Mouse (Mus musculus) heart, adult 2 months (tissue): Measurements from ENCODE around the gene Bche. TPM values are rescaled to one million over a fixed set of nuclear protein-coding genes. Genes with fewer than 3 reads are reported as not detected.

ENCODE experiments used
- DNase-seq, 2 experiments: peaks; one replicate each; pipeline ENCODE4 v3.0.0; 2021
- H3K27ac ChIP-seq: fragments of 200-600 bp; 2 replicates; pipeline ENCODE4 v1.8.1; 2022
- H3K27me3 ChIP-seq: fragments of 200-500 bp; 2 replicates; pipeline ENCODE4 v1.6.1; 2012; ENCODE audit warnings: mild to moderate bottlenecking, low read length, inconsistent platforms, mixed read lengths; ENCODE audit not compliant: control insufficient read depth, insufficient read depth
- H3K36me3 ChIP-seq: fragments of 200-500 bp; 2 replicates; pipeline ENCODE4 v1.6.1; 2012; ENCODE audit warnings: low read length, inconsistent platforms; ENCODE audit not compliant: control insufficient read depth, insufficient read depth
- H3K4me1 ChIP-seq: fragments of 200-500 bp; 2 replicates; pipeline ENCODE4 v1.6.1; 2011; ENCODE audit warnings: low read length; ENCODE audit not compliant: control insufficient read depth, insufficient read depth
- H3K4me3 ChIP-seq: fragments of 200-600 bp; 2 replicates; pipeline ENCODE4 v1.8.1; 2022
- H3K79me2 ChIP-seq: fragments of 200-500 bp; replicated peaks from 2 replicates; pipeline ENCODE4 v1.6.1; 2012; ENCODE audit warnings: mild to moderate bottlenecking, inconsistent platforms, low read length, moderate library complexity, mixed read lengths; ENCODE audit not compliant: control insufficient read depth, insufficient read depth
- H3K9ac ChIP-seq: fragments of 200-500 bp; 2 replicates; pipeline ENCODE4 v1.6.1; 2012; ENCODE audit warnings: low read depth, mild to moderate bottlenecking, control low read depth, inconsistent platforms, low read length, mixed read lengths
- CTCF ChIP-seq: fragments of 200-600 bp; IDR thresholded peaks from 2 replicates; pipeline ENCODE4 v1.8.1; 2022; ENCODE audit warnings: antibody characterized with exemption, mild to moderate bottlenecking, moderate library complexity
- EP300 ChIP-seq: fragments of 200-500 bp; IDR thresholded peaks from 2 replicates; pipeline ENCODE4 v1.6.1; 2011; ENCODE audit warnings: low read depth, low read length, control low read depth; ENCODE audit not compliant: insufficient read depth
- POLR2A ChIP-seq: fragments of 200-500 bp; IDR thresholded peaks from 2 replicates; pipeline ENCODE4 v1.6.1; 2011; ENCODE audit warnings: mild to moderate bottlenecking, low read depth, low read length, control low read depth; ENCODE audit not compliant: insufficient read depth
- WGBS: fragments of 180-500 bp; shearing (Covaris S2); methylation state at CpG from one replicate; pipeline ENCODE4 v1.1.7; 2018; 5-methylcytosine and 5-hydroxymethylcytosine counted together
- intact Hi-C: fragments of 180-260 bp; cut with DNase I; formaldehyde crosslinking; loops from one replicate; pipeline ENCODE4 v1.15.1; 2025
- long read RNA-seq: library from polyadenylated mRNA; stranded (forward); transcript quantifications from one replicate; pipeline ENCODE4 v2.0.0, GENCODE M21; 2021
- polyA plus RNA-seq: library from polyadenylated mRNA; depleted of rRNA; stranded (reverse); fragments of >200 nt; gene quantifications from 2 replicates; pipeline ENCODE4 v1.2.3, GENCODE M21; 2012; rRNA removed
- total RNA-seq, 2 experiments: library from RNA; stranded (reverse); gene quantifications; 2 replicates each; pipeline ENCODE4 v1.2.3; 2021

Gene Bche
- total RNA-seq (10 to 100 TPM; 11.9 to 14.1 TPM), polyA plus RNA-seq (4.0 and 6.7 TPM in 2 replicates)
- long read RNA-seq, full-length matches to known transcripts, result 6 of 7 reads
- long read RNA-seq, partial matches to known transcripts, result 0 of 7 reads
- long read RNA-seq, other reads (novel, unspliced or antisense), result 1 of 7 reads

DNA sequence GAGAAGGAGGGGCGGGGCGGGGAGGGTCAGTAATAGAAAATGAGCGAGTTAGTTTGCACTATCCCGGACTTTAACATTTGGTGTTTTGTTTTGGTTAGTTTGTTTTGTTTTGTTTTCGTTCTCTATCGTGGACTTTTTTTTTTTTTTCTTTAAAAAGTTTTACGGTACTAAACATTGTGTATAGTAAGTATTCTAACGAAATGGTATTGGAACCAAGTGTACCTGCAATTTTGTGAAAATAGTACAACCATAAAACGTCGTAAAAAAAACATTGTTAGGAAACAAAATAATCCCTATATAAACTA lies at the start of gene Bche:
TSS of gene Bche (minus strand) at position 6 of the 305 bp plus-strand sequence.
- H3K27me3 ChIP-seq, result no peaks in the 10 kb centered on the region
- TF ChIP-seq POLR2A, result no peak
- TF ChIP-seq CTCF, result no peak
- no peak for TF ChIP-seq EP300
- H3K9ac ChIP-seq, result peak within 1 kb of the TSS; percentile 57
- H3K4me1 ChIP-seq, result no peaks in the 10 kb centered on the region
- DNase-seq, result no peak
- peak within 1 kb of the TSS; percentile 69 for H3K27ac ChIP-seq
- no peaks in the 10 kb centered on the region for H3K79me2 ChIP-seq
- 8% methylated on average over 10 of the region's 10 CpGs for WGBS
- H3K4me3 ChIP-seq, result peak within 1 kb of the TSS; percentile 55
- intact Hi-C loops, result no loop called here
- H3K36me3 ChIP-seq, result no peaks in the 10 kb centered on the region

DNA sequence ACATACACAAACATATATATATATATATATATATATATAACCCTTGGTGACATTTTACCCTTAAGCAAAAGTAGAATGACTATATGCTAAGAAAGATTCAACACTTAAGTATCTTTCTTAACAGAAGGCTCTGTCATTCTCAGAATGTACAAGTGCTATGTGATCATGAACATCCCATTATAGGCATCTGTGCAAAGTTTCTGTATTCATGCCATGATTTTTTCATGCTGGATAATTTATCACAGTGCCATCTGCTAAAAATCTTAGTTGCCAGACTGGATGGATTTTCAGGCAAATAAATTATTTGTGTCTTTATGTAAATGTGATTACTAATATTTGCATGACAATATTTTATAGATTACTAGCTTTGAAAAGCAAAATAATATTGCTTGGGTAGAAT lies 33.8 kb upstream of the Bche start:
- H3K9ac ChIP-seq, result no peak overlapping the region
- TF ChIP-seq CTCF (no peak), EP300 (no peak)

DNA sequence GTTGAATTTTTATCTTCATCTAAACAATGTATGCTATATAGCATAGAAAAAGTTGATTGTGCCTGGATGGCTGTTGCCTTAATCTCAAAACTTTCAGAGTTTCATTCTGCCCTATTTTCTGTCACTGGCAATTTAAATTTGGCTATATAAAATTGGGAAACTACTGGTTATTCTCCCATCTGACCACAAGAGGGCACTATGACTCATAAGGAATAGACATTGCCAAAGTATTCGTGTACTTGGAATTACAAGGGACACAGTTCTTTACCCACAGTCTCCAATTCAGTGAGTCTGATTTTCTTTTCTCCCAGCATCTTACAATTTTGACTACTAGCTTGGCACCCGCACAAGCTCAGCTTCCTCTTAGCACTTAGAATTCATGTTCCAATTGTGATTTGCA lies 23.5 kb upstream of the Bche start:
- 36% methylated on average over 2 of the region's 2 CpGs for WGBS
- Histone ChIP-seq H3K36me3 (no peaks in the 10 kb centered on the region), H3K27me3 (no peaks in the 10 kb centered on the region), H3K79me2 (no peaks in the 10 kb centered on the region), H3K4me3 (no peak overlapping the region), H3K9ac (no peak overlapping the region), H3K27ac (no peak overlapping the region), H3K4me1 (no peaks in the 10 kb centered on the region)
- TF ChIP-seq CTCF, result peak; percentile 74
- no peak for TF ChIP-seq POLR2A
- no peak for TF ChIP-seq EP300
- intact Hi-C loops, result no loop called here
- no peak for DNase-seq

More for the DNA sequence above, 33.8 kb upstream of the Bche start:
- DNase-seq, result no peak
- H3K27me3 ChIP-seq, result no peaks in the 10 kb centered on the region
- H3K27ac ChIP-seq, result no peak overlapping the region
- no peak overlapping the region for H3K4me3 ChIP-seq
- H3K79me2 ChIP-seq, result no peaks in the 10 kb centered on the region
- H3K36me3 ChIP-seq, result no peaks in the 10 kb centered on the region
- intact Hi-C loops, result no loop called here
- H3K4me1 ChIP-seq, result no peaks in the 10 kb centered on the region

DNA sequence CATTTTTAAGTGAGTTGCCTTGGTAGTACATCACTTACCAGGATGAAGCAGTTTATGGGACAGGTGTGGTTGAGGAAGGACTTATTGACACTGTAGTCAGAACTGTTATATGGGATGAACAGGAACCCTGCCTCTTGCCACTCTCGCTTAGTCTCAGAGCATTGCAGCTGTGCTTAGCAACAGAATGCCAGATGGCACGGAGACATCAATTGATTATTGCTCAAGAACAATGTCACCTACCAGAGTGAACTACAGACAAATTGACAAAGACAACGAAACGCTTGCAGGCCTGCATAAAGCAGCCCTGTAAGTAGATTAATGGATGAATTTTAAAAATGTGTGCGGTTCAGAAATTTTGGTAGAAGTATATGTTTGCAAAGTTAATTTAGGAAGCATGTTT lies 21.3 kb upstream of the Bche start:
- no peaks in the 10 kb centered on the region for H3K27me3 ChIP-seq
- WGBS, result 82% methylated on average over 5 of the region's 5 CpGs
- intact Hi-C loops, result no loop called here

DNA sequence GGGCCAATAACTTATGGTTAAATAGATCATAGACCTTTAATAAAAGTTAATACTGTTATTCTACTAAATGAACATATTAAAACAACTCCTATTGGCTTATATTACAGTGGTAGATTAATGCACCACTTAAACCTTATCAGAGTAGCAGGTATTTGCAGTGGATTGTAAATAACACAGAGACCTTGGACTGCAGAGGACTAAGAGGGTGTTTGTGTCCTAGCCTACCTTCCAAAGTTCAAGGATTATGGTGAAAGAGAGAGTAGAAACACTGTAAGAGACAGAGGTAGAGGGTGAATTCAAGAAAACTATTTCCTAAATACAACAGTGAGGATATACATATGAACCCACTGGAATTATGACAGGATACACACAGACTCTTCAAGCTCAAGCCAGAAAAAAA lies 17.5 kb upstream of the Bche start:
- Histone ChIP-seq H3K79me2 (no peaks in the 10 kb centered on the region), H3K36me3 (no peaks in the 10 kb centered on the region), H3K4me3 (no peak overlapping the region), H3K27me3 (no peaks in the 10 kb centered on the region), H3K4me1 (no peaks in the 10 kb centered on the region), H3K27ac (no peak overlapping the region), H3K9ac (no peak overlapping the region)
- no peak for TF ChIP-seq POLR2A
- TF ChIP-seq EP300, result no peak
- no peak for TF ChIP-seq CTCF
- DNase-seq, result no peak
- intact Hi-C loops, result no loop called here

More for the DNA sequence above, 21.3 kb upstream of the Bche start:
- no peaks in the 10 kb centered on the region for H3K36me3 ChIP-seq
- DNase-seq, result no peak
- H3K9ac ChIP-seq, result no peak overlapping the region
- no peaks in the 10 kb centered on the region for H3K4me1 ChIP-seq
- TF ChIP-seq CTCF, result no peak
- no peak for TF ChIP-seq POLR2A
- no peak for TF ChIP-seq EP300
- no peaks in the 10 kb centered on the region for H3K79me2 ChIP-seq
- no peak overlapping the region for H3K4me3 ChIP-seq
- H3K27ac ChIP-seq, result no peak overlapping the region

DNA sequence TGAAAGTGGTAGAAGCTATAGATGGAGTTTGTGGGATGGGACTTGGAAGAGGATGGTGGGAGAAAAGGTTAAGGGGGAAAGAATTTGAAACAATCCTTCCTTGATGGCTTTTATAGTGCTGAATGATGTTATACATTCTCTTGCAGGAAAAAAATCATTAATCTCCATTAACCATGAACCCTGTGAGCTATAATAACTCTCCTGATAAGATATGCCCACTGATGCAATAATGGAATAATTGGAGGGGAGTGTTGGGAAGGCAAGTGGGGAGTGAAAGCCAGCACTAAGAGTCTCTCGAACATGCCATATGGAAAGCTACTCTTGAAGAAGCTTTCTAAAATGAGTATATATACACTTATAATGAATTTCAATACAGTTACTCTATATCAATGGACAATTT lies 16.7 kb upstream of the Bche start:
- TF ChIP-seq EP300 (no peak), CTCF (no peak), POLR2A (no peak)
- Histone ChIP-seq H3K27me3 (no peaks in the 10 kb centered on the region), H3K4me3 (no peak overlapping the region), H3K4me1 (no peaks in the 10 kb centered on the region), H3K79me2 (no peaks in the 10 kb centered on the region), H3K9ac (no peak overlapping the region), H3K36me3 (no peaks in the 10 kb centered on the region), H3K27ac (no peak overlapping the region)
- intact Hi-C loops, result no loop called here
- 87% methylated on average over 1 of the region's 1 CpGs for WGBS
- no peak for DNase-seq
